In the genomic region with DNA sequence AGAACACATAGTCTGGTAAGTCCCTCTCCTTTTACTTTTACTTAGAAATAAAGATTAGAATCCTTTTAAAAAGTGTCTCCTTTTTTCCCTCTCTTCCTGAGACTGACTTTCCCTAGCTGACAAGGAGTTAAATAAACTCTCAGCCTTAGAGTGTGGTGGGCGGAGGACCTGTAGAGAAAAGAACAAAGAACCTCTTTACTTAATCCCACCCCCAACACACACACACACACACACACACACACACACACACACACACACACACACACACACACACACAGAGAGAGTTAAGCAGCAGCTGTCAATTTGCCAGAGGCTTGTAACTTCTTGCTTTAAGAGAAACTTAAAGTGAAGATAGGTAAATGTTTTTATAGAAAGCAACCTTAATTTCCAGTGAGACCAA, we compare ENCODE assay signal across 30 mouse cellular contexts. TPM values are rescaled to one million over a fixed set of nuclear protein-coding genes. Genes with fewer than 3 reads are reported as not detected.
A peak's percentile ranks its signal among the peaks of the same experiment; 100 is the strongest.
DNase-seq lines count a peak whose midpoint lies in the region; ATAC-seq and TF ChIP-seq lines count a peak whose summit lies in the region.
"Had no signal": no experiment of that assay in that cellular context is flagged by ENCODE, and none has a peak within 500 bp of the region (broad histone marks: within the 10 kb centered on the region; RNA-seq: fewer than 3 reads in every experiment).

No protein-coding gene starts in this region.

- H3K27ac ChIP-seq in limb, embryonic 14.5 days (replicated peaks; ENCODE audit: low read depth, low read length): no peak overlapping the region
- H3K27ac ChIP-seq in limb, embryonic 10.5 days: no peak overlapping the region
- peak overlapping the region; percentile 32 for H3K27ac ChIP-seq in lung, embryonic 16.5 days (ENCODE audit: low read length)
- H3K27ac ChIP-seq in midbrain, embryonic 11.5 days (ENCODE audit: low read depth, low read length): no peak overlapping the region
- H3K27ac ChIP-seq in midbrain, embryonic 13.5 days: no peak overlapping the region
- H3K27ac ChIP-seq: embryonic facial prominence, embryonic 12.5 days; embryonic facial prominence, embryonic 15.5 days; forebrain, embryonic 10.5 days; forebrain, embryonic 12.5 days had no signal

- no peaks in the 10 kb centered on the region for H3K27me3 ChIP-seq in limb, embryonic 14.5 days (ENCODE audit: control insufficient read depth, insufficient read depth, low read length)
- no peaks in the 10 kb centered on the region for H3K27me3 ChIP-seq in limb, embryonic 10.5 days (ENCODE audit: low read depth, poor library complexity, severe bottlenecking)
- no peaks in the 10 kb centered on the region for H3K27me3 ChIP-seq in lung, embryonic 16.5 days (ENCODE audit: control insufficient read depth, insufficient read depth, low read depth, low read length)
- H3K27me3 ChIP-seq in midbrain, embryonic 11.5 days (ENCODE audit: control insufficient read depth, insufficient read depth, low read length): no peaks in the 10 kb centered on the region
- no peaks in the 10 kb centered on the region for H3K27me3 ChIP-seq in midbrain, embryonic 13.5 days
- H3K27me3 ChIP-seq: CH12.LX; embryonic facial prominence, embryonic 12.5 days; embryonic facial prominence, embryonic 15.5 days; forebrain, embryonic 12.5 days had no signal

- H3K9me3 ChIP-seq in limb, embryonic 14.5 days (ENCODE audit: control insufficient read depth, low read length): no peaks in the 10 kb centered on the region
- no peaks in the 10 kb centered on the region for H3K9me3 ChIP-seq in limb, embryonic 10.5 days (replicated peaks)
- H3K9me3 ChIP-seq in lung, embryonic 16.5 days (ENCODE audit: control insufficient read depth, low read length): no peaks in the 10 kb centered on the region
- no peaks in the 10 kb centered on the region for H3K9me3 ChIP-seq in midbrain, embryonic 11.5 days (ENCODE audit: control insufficient read depth, low read length)
- no peaks in the 10 kb centered on the region for H3K9me3 ChIP-seq in midbrain, embryonic 13.5 days
- H3K9me3 ChIP-seq: embryonic facial prominence, embryonic 12.5 days; embryonic facial prominence, embryonic 15.5 days; forebrain, embryonic 10.5 days; forebrain, embryonic 12.5 days; G1E had no signal

- no peak for ATAC-seq in limb, embryonic 14.5 days (ENCODE audit: low FRiP score, low read depth)
- ATAC-seq in lung, embryonic 16.5 days (ENCODE audit: low read depth): peak; percentile 73; the same call in 1 of the 2 replicates
- ATAC-seq in midbrain, embryonic 11.5 days (ENCODE audit: low FRiP score): no peak
- no peak for ATAC-seq in midbrain, embryonic 13.5 days
- ATAC-seq: activated CD4-positive, CD25-positive, alpha-beta regulatory T cell, adult 4 months; CD4-positive, CD25-positive, alpha-beta regulatory T cell, adult 4 months; forebrain, embryonic 14.5 days; forebrain, embryonic 16.5 days; Patski had no signal

- peak; percentile 2 for DNase-seq in embryo, embryonic 9.5 days (ENCODE audit: extremely low spot score)
- DNase-seq in embryo, embryonic 10.5 days (ENCODE audit: low spot score): no peak
- peak; percentile 6 for DNase-seq in limb, embryonic 14.5 days (ENCODE audit: low spot score)
- DNase-seq in limb, embryonic 10.5 days (ENCODE audit: low spot score): no peak
- no peak for DNase-seq in lung, adult 2 months
- DNase-seq in midbrain, embryonic 11.5 days (ENCODE audit: low spot score, missing footprints): peak; percentile 78
- DNase-seq: adrenal gland, adult 8-10 months; adrenal gland, postnatal 14 days; adrenal gland, postnatal 36 days; B cell, adult 2 months; cerebellum, adult 11 months; cerebellum, adult 18-20 months; cerebellum, adult 8-10 months; cerebellum, adult 9-11 months; cerebellum, postnatal 14 days; cerebellum, postnatal 36 days had no signal

- no peaks in the 10 kb centered on the region for H3K36me3 ChIP-seq in limb, embryonic 14.5 days (ENCODE audit: control insufficient read depth, insufficient read depth, low read length)
- H3K36me3 ChIP-seq in limb, embryonic 10.5 days: no peaks in the 10 kb centered on the region
- H3K36me3 ChIP-seq in lung, embryonic 16.5 days (ENCODE audit: control insufficient read depth, insufficient read depth, low read length): no peaks in the 10 kb centered on the region
- no peaks in the 10 kb centered on the region for H3K36me3 ChIP-seq in midbrain, embryonic 11.5 days (ENCODE audit: control insufficient read depth, insufficient read depth, low read length)
- H3K36me3 ChIP-seq in midbrain, embryonic 13.5 days: no peaks in the 10 kb centered on the region
- H3K36me3 ChIP-seq: embryonic facial prominence, embryonic 12.5 days; embryonic facial prominence, embryonic 15.5 days; forebrain, embryonic 10.5 days; forebrain, embryonic 12.5 days; G1E had no signal

- no peak overlapping the region for H3K4me2 ChIP-seq in limb, embryonic 14.5 days (replicated peaks; ENCODE audit: low read depth, low read length, severe bottlenecking)
- H3K4me2 ChIP-seq in lung, embryonic 16.5 days (ENCODE audit: low read depth, low read length): no peak overlapping the region
- no peak overlapping the region for H3K4me2 ChIP-seq in midbrain, embryonic 11.5 days
- no peak overlapping the region for H3K4me2 ChIP-seq in midbrain, embryonic 13.5 days (replicated peaks)
- H3K4me2 ChIP-seq: embryonic facial prominence, embryonic 12.5 days; embryonic facial prominence, embryonic 15.5 days; forebrain, embryonic 12.5 days had no signal

- WGBS in limb, embryonic 14.5 days: 35% methylated on average over 1 of the region's 1 CpGs
- 28% methylated on average over 1 of the region's 1 CpGs for WGBS in limb, embryonic 10.5 days
- 6% methylated on average over 1 of the region's 1 CpGs for WGBS in lung, embryonic 16.5 days
- 18% methylated on average over 1 of the region's 1 CpGs for WGBS in lung, adult 2 months
- 5% methylated on average over 1 of the region's 1 CpGs for WGBS in midbrain, embryonic 11.5 days
- WGBS in midbrain, embryonic 13.5 days: 0% methylated on average over 1 of the region's 1 CpGs

- no peak for TF ChIP-seq POLR2A in limb, embryonic 14.5 days (IDR thresholded peaks at IDR 0.05; ENCODE audit: borderline replicate concordance, extremely low read depth, insufficient read depth, insufficient read length)
- no peak for TF ChIP-seq POLR2A in lung, adult 2 months (IDR thresholded peaks at IDR 0.05; ENCODE audit: borderline replicate concordance, extremely low read depth, low read depth, low read length)

- no peak overlapping the region for H3K4me3 ChIP-seq in limb, embryonic 14.5 days (replicated peaks; ENCODE audit: low read length)
- H3K4me3 ChIP-seq in limb, embryonic 10.5 days: no peak overlapping the region
- H3K4me3 ChIP-seq in lung, embryonic 16.5 days (ENCODE audit: low read length): no peak overlapping the region
- no peak overlapping the region for H3K4me3 ChIP-seq in lung, adult 2 months (replicated peaks; ENCODE audit: extremely low read depth, low read depth, low read length)
- H3K4me3 ChIP-seq in midbrain, embryonic 11.5 days (ENCODE audit: low read depth, low read length): no peak overlapping the region
- no peak overlapping the region for H3K4me3 ChIP-seq in midbrain, embryonic 13.5 days (replicated peaks)
- H3K4me3 ChIP-seq: embryonic facial prominence, embryonic 12.5 days; embryonic facial prominence, embryonic 15.5 days; erythroblast, embryonic 14.5 days; forebrain, embryonic 10.5 days; forebrain, embryonic 12.5 days had no signal

- TF ChIP-seq CTCF in lung, adult 2 months (IDR thresholded peaks at IDR 0.05; ENCODE audit: insufficient read depth, low read length): no peak

- no peak overlapping the region for H3K9ac ChIP-seq in limb, embryonic 14.5 days (ENCODE audit: low read depth, low read length, severe bottlenecking)
- no peak overlapping the region for H3K9ac ChIP-seq in lung, embryonic 16.5 days (ENCODE audit: low read length)
- H3K9ac ChIP-seq in midbrain, embryonic 11.5 days (ENCODE audit: low read length): no peak overlapping the region
- H3K9ac ChIP-seq in midbrain, embryonic 13.5 days (replicated peaks): no peak overlapping the region
- H3K9ac ChIP-seq: embryonic facial prominence, embryonic 12.5 days; embryonic facial prominence, embryonic 15.5 days; forebrain, embryonic 12.5 days had no signal

- H3K4me1 ChIP-seq in limb, embryonic 14.5 days (ENCODE audit: control insufficient read depth, insufficient read depth, low read length): no peaks in the 10 kb centered on the region
- no peaks in the 10 kb centered on the region for H3K4me1 ChIP-seq in limb, embryonic 10.5 days
- H3K4me1 ChIP-seq in lung, embryonic 16.5 days (replicated peaks; ENCODE audit: control insufficient read depth, insufficient read depth, low read length): no peaks in the 10 kb centered on the region
- no peaks in the 10 kb centered on the region for H3K4me1 ChIP-seq in lung, adult 2 months (ENCODE audit: control insufficient read depth, insufficient read depth, low read length)
- H3K4me1 ChIP-seq in midbrain, embryonic 11.5 days (ENCODE audit: control insufficient read depth, insufficient read depth, low read length): no peaks in the 10 kb centered on the region
- no peaks in the 10 kb centered on the region for H3K4me1 ChIP-seq in midbrain, embryonic 13.5 days (replicated peaks)
- H3K4me1 ChIP-seq: embryonic facial prominence, embryonic 12.5 days; embryonic facial prominence, embryonic 15.5 days; forebrain, embryonic 12.5 days had no signal

RNA-seq across cellular contexts. Expression of a gene that starts 39.1 kb away (rescaled TPM):
- polyA plus RNA-seq in limb, embryonic 14.5 days (2012; rRNA removed): not detected in 2 replicates
- not detected in 2 replicates for polyA plus RNA-seq in limb, embryonic 14.5 days (2014; fragmentation: Nextera tagmentation; extraction: Ambion mirVana)
- not detected in 2 replicates for polyA plus RNA-seq in limb, embryonic 10.5 days (2016; fragmentation: Nextera tagmentation; extraction: Ambion mirVana)
- polyA plus RNA-seq in lung, embryonic 16.5 days (2015; fragmentation: Nextera tagmentation; extraction: Ambion mirVana): 0.75 and 1.2 TPM in 2 replicates
- not detected in 2 replicates for polyA plus RNA-seq in lung, adult 2 months (2012; rRNA removed)
- not detected in 2 replicates for polyA plus RNA-seq in midbrain, embryonic 11.5 days (2014; fragmentation: Nextera tagmentation; extraction: Ambion mirVana)
- not detected in 2 replicates for polyA plus RNA-seq in midbrain, embryonic 13.5 days (2015; fragmentation: Nextera tagmentation; extraction: Ambion mirVana)
- polyA plus RNA-seq: activated CD4-positive, CD25-positive, alpha-beta regulatory T cell, adult 4 months; CD4-positive, CD25-positive, alpha-beta regulatory T cell, adult 4 months; embryonic facial prominence, embryonic 12.5 days; embryonic facial prominence, embryonic 15.5 days; erythroblast, embryonic 14.5 days; forebrain, embryonic 10.5 days; forebrain, embryonic 12.5 days; forebrain, embryonic 16.5 days; G1E; Patski had no signal

RNA-seq across cellular contexts. Expression of a gene that starts 59.7 kb away (rescaled TPM):
- not detected in 2 replicates for polyA plus RNA-seq in limb, embryonic 14.5 days (2012; rRNA removed)
- 0.19 TPM in 1 of 2 replicates, not detected in the other for polyA plus RNA-seq in limb, embryonic 14.5 days (2014; fragmentation: Nextera tagmentation; extraction: Ambion mirVana)
- not detected in 2 replicates for polyA plus RNA-seq in limb, embryonic 10.5 days (2016; fragmentation: Nextera tagmentation; extraction: Ambion mirVana)
- polyA plus RNA-seq in lung, embryonic 16.5 days (2015; fragmentation: Nextera tagmentation; extraction: Ambion mirVana): 0.20 TPM in 2 replicates
- 0.15 and 0.40 TPM in 2 replicates for polyA plus RNA-seq in lung, adult 2 months (2012; rRNA removed)
- not detected in 2 replicates for polyA plus RNA-seq in midbrain, embryonic 11.5 days (2014; fragmentation: Nextera tagmentation; extraction: Ambion mirVana)
- not detected in 2 replicates for polyA plus RNA-seq in midbrain, embryonic 13.5 days (2015; fragmentation: Nextera tagmentation; extraction: Ambion mirVana)
- polyA plus RNA-seq: activated CD4-positive, CD25-positive, alpha-beta regulatory T cell, adult 4 months; CD4-positive, CD25-positive, alpha-beta regulatory T cell, adult 4 months; embryonic facial prominence, embryonic 12.5 days; erythroblast, embryonic 14.5 days; forebrain, embryonic 10.5 days; forebrain, embryonic 12.5 days; forebrain, embryonic 14.5 days; forebrain, embryonic 16.5 days; G1E; Patski had no signal

Comparison
In these comparisons a context has a peak if more than half of its experiments do, and no peak if none do; other contexts are left out.
1. DNase-seq: peak in embryo, embryonic 9.5 days (single experiment), limb, embryonic 14.5 days (single experiment) and midbrain, embryonic 11.5 days (single experiment); none in embryo, embryonic 10.5 days (single experiment), limb, embryonic 10.5 days (single experiment) and lung, adult 2 months (single experiment).